Mouse (Mus musculus): ENCODE measurements around the gene Acsm4. TPM values are rescaled to one million over a fixed set of nuclear protein-coding genes. Genes with fewer than 3 reads are reported as not detected.

Acsm4 gene
- polyA plus RNA-seq (2015; fragmentation: Nextera tagmentation; extraction: Ambion mirVana): not detected in 2 replicates

- Histone ChIP-seq H3K27me3 (replicated peaks) (no peaks in the 10 kb centered on the region), H3K27ac (replicated peaks) (no peak within 1 kb of the TSS), H3K36me3 (no peaks in the 10 kb centered on the region), H3K9ac (replicated peaks) (no peak within 1 kb of the TSS), H3K4me2 (no peak within 1 kb of the TSS), H3K4me3 (replicated peaks) (no peak within 1 kb of the TSS), H3K9me3 (replicated peaks) (no peaks in the 10 kb centered on the region), H3K4me1 (no peaks in the 10 kb centered on the region)
- ATAC-seq (ENCODE audit: low FRiP score): no peak
- WGBS: 83% methylated on average over 5 of the region's 5 CpGs
Measured at GRCm38 (mm10) chr7:119689726-119690125, at the start of gene Acsm4. Gene Acsm4 (plus strand): TSS chr7:119690026.

- no peak for ATAC-seq (ENCODE audit: low FRiP score)
- Histone ChIP-seq H3K36me3 (no peaks in the 10 kb centered on the region), H3K4me2 (no peak overlapping the region), H3K4me3 (replicated peaks) (no peak overlapping the region), H3K27ac (replicated peaks) (no peak overlapping the region), H3K4me1 (no peaks in the 10 kb centered on the region), H3K9me3 (replicated peaks) (no peaks in the 10 kb centered on the region), H3K27me3 (replicated peaks) (no peaks in the 10 kb centered on the region), H3K9ac (replicated peaks) (no peak overlapping the region)
- 81% methylated on average over 5 of the region's 5 CpGs for WGBS
Measured at GRCm38 (mm10) chr7:119642307-119642706, 47.5 kb upstream of the Acsm4 start.

- Histone ChIP-seq H3K36me3 (no peaks in the 10 kb centered on the region), H3K4me2 (no peak overlapping the region), H3K27me3 (replicated peaks) (no peaks in the 10 kb centered on the region), H3K27ac (replicated peaks) (no peak overlapping the region), H3K4me3 (replicated peaks) (no peak overlapping the region), H3K9me3 (replicated peaks) (no peaks in the 10 kb centered on the region), H3K9ac (replicated peaks) (no peak overlapping the region), H3K4me1 (no peaks in the 10 kb centered on the region)
- no peak for ATAC-seq (ENCODE audit: low FRiP score)
- WGBS: 92% methylated on average over 3 of the region's 3 CpGs
Measured at GRCm38 (mm10) chr7:119667893-119668292, 21.9 kb upstream of the Acsm4 start.

GRCm38 (mm10) chr7:119670395-119670794 is 19.4 kb upstream of the Acsm4 start:
- no peaks in the 10 kb centered on the region for H3K4me1 ChIP-seq
- H3K27me3 ChIP-seq (replicated peaks): no peaks in the 10 kb centered on the region
- H3K9me3 ChIP-seq (replicated peaks): no peaks in the 10 kb centered on the region
- no peaks in the 10 kb centered on the region for H3K36me3 ChIP-seq
- 65% methylated on average over 5 of the region's 5 CpGs for WGBS
- ATAC-seq (ENCODE audit: low FRiP score): no peak
- no peak overlapping the region for H3K4me3 ChIP-seq (replicated peaks)
- no peak overlapping the region for H3K9ac ChIP-seq (replicated peaks)
- H3K27ac ChIP-seq (replicated peaks): no peak overlapping the region
- no peak overlapping the region for H3K4me2 ChIP-seq

GRCm38 (mm10) chr7:119670925-119671324 is 18.9 kb upstream of the Acsm4 start:
- no peaks in the 10 kb centered on the region for H3K9me3 ChIP-seq (replicated peaks)
- H3K36me3 ChIP-seq: no peaks in the 10 kb centered on the region
- H3K27me3 ChIP-seq (replicated peaks): no peaks in the 10 kb centered on the region
- H3K4me1 ChIP-seq: no peaks in the 10 kb centered on the region
- H3K27ac ChIP-seq (replicated peaks): no peak overlapping the region
- no peak overlapping the region for H3K4me3 ChIP-seq (replicated peaks)
- H3K9ac ChIP-seq (replicated peaks): no peak overlapping the region
- WGBS: 54% methylated on average over 6 of the region's 6 CpGs
- no peak for ATAC-seq (ENCODE audit: low FRiP score)
- H3K4me2 ChIP-seq: no peak overlapping the region

GRCm38 (mm10) chr7:119673465-119673864 is 16.4 kb upstream of the Acsm4 start:
- no peak overlapping the region for H3K4me2 ChIP-seq
- peak; percentile 61; the same call in 1 of the 2 replicates for ATAC-seq (ENCODE audit: low FRiP score)
- H3K4me3 ChIP-seq (replicated peaks): no peak overlapping the region
- no peaks in the 10 kb centered on the region for H3K36me3 ChIP-seq
- no peaks in the 10 kb centered on the region for H3K27me3 ChIP-seq (replicated peaks)
- no peak overlapping the region for H3K9ac ChIP-seq (replicated peaks)
- H3K4me1 ChIP-seq: no peaks in the 10 kb centered on the region
- H3K9me3 ChIP-seq (replicated peaks): no peaks in the 10 kb centered on the region
- WGBS: 20% methylated on average over 6 of the region's 6 CpGs
- no peak overlapping the region for H3K27ac ChIP-seq (replicated peaks)

- H3K27me3 ChIP-seq (replicated peaks): no peaks in the 10 kb centered on the region
- no peak overlapping the region for H3K4me2 ChIP-seq
- no peak overlapping the region for H3K4me3 ChIP-seq (replicated peaks)
- no peaks in the 10 kb centered on the region for H3K4me1 ChIP-seq
- 76% methylated on average over 8 of the region's 8 CpGs for WGBS
- no peaks in the 10 kb centered on the region for H3K36me3 ChIP-seq
- no peak overlapping the region for H3K27ac ChIP-seq (replicated peaks)
- no peaks in the 10 kb centered on the region for H3K9me3 ChIP-seq (replicated peaks)
- ATAC-seq (ENCODE audit: low FRiP score): no peak
- H3K9ac ChIP-seq (replicated peaks): no peak overlapping the region
Measured at GRCm38 (mm10) chr7:119680107-119680506, 9.7 kb upstream of the Acsm4 start.

GRCm38 (mm10) chr7:119682699-119683098 is 7.1 kb upstream of the Acsm4 start:
- Histone ChIP-seq H3K9ac (replicated peaks) (no peak overlapping the region), H3K4me2 (no peak overlapping the region), H3K27me3 (replicated peaks) (no peaks in the 10 kb centered on the region), H3K27ac (replicated peaks) (no peak overlapping the region), H3K36me3 (no peaks in the 10 kb centered on the region), H3K4me3 (replicated peaks) (no peak overlapping the region), H3K4me1 (no peaks in the 10 kb centered on the region), H3K9me3 (replicated peaks) (no peaks in the 10 kb centered on the region)
- no peak for ATAC-seq (ENCODE audit: low FRiP score)
- 74% methylated on average over 4 of the region's 4 CpGs for WGBS

GRCm38 (mm10) chr7:119692302-119692701 is 2.5 kb downstream of the Acsm4 start:
- no peaks in the 10 kb centered on the region for H3K4me1 ChIP-seq
- H3K27ac ChIP-seq (replicated peaks): no peak overlapping the region
- ATAC-seq (ENCODE audit: low FRiP score): no peak
- H3K4me3 ChIP-seq (replicated peaks): no peak overlapping the region
- H3K9me3 ChIP-seq (replicated peaks): no peaks in the 10 kb centered on the region
- H3K4me2 ChIP-seq: no peak overlapping the region
- no peaks in the 10 kb centered on the region for H3K27me3 ChIP-seq (replicated peaks)
- no peaks in the 10 kb centered on the region for H3K36me3 ChIP-seq
- WGBS: 78% methylated on average over 4 of the region's 4 CpGs
- no peak overlapping the region for H3K9ac ChIP-seq (replicated peaks)

GRCm38 (mm10) chr7:119694926-119695325 is 5.1 kb downstream of the Acsm4 start:
- H3K4me3 ChIP-seq (replicated peaks): no peak overlapping the region
- H3K4me2 ChIP-seq: no peak overlapping the region
- 90% methylated on average over 1 of the region's 1 CpGs for WGBS
- H3K27me3 ChIP-seq (replicated peaks): no peaks in the 10 kb centered on the region
- ATAC-seq (ENCODE audit: low FRiP score): no peak
- H3K9me3 ChIP-seq (replicated peaks): no peaks in the 10 kb centered on the region
- H3K4me1 ChIP-seq: no peaks in the 10 kb centered on the region
- no peak overlapping the region for H3K9ac ChIP-seq (replicated peaks)
- no peaks in the 10 kb centered on the region for H3K36me3 ChIP-seq
- no peak overlapping the region for H3K27ac ChIP-seq (replicated peaks)

GRCm38 (mm10) chr7:119714111-119714510 is 24.3 kb downstream of the Acsm4 start:
- Histone ChIP-seq H3K4me2 (no peak overlapping the region), H3K9me3 (replicated peaks) (no peaks in the 10 kb centered on the region), H3K4me3 (replicated peaks) (no peak overlapping the region), H3K36me3 (peaks cover 36% of the 10 kb centered on the region), H3K27ac (replicated peaks) (no peak overlapping the region), H3K4me1 (peaks cover 6% of the 10 kb centered on the region; the same call in 1 of the 2 replicates), H3K9ac (replicated peaks) (no peak overlapping the region), H3K27me3 (replicated peaks) (no peaks in the 10 kb centered on the region)
- 95% methylated on average over 7 of the region's 7 CpGs for WGBS
- no peak for ATAC-seq (ENCODE audit: low FRiP score)

- Histone ChIP-seq H3K9me3 (replicated peaks) (no peaks in the 10 kb centered on the region), H3K9ac (replicated peaks) (peak within 1 kb of the TSS; percentile 87), H3K4me2 (peak within 1 kb of the TSS; percentile 83), H3K27me3 (replicated peaks) (0 out of 2 replicates have a peak, but pooled peaks cover 4% of the 10 kb centered on the region), H3K36me3 (peaks cover 33% of the 10 kb centered on the region), H3K27ac (replicated peaks) (peak within 1 kb of the TSS; percentile 83), H3K4me1 (peaks cover 21% of the 10 kb centered on the region), H3K4me3 (replicated peaks) (peak within 1 kb of the TSS; percentile 97)
- WGBS: under 1% methylated on average over 60 of the region's 60 CpGs
- peak; percentile 98 for ATAC-seq (ENCODE audit: low FRiP score)
Measured at GRCm38 (mm10) chr7:119720253-119720946, 30.6 kb downstream of the Acsm4 start, which contains the start of gene Thumpd1. Gene Thumpd1 (minus strand): TSS chr7:119720798.

All from neural tube, embryonic 15.5 days (tissue).